Mouse (Mus musculus): ENCODE results near the gene Epn2.

GRCm38 (mm10) chr11:61617293-61617975 lies 37.9 kb upstream of the Epn2 start:
- no peak for TF ChIP-seq CTCF (IDR thresholded peaks at IDR 0.05; ENCODE audit: low read depth)
- no peak for TF ChIP-seq EP300 (optimal IDR thresholded peaks at IDR 0.05)

All from stomach, postnatal 0 days (tissue).